Mouse (Mus musculus) embryonic facial prominence, embryonic 13.5 days (tissue): Measurements from ENCODE around the gene Ccr6. TPM values are rescaled to one million over a fixed set of nuclear protein-coding genes. Genes with fewer than 3 reads are reported as not detected.

ENCODE experiments used
- polyA plus RNA-seq: library from polyadenylated mRNA; unstranded; fragments of >200 nt; fragmentation: Nextera tagmentation; extraction: Ambion mirVana; gene quantifications from 2 replicates; pipeline ENCODE4 v1.2.1, GENCODE M21; 2015

Gene Ccr6
- polyA plus RNA-seq, 1 experiment from 2014 or later: not detected

Other genes starting within 250 kb of the Ccr6 start
- gene Gm49673, start 88.3 kb upstream of the Ccr6 start, polyA plus RNA-seq: 0.21 and 0.27 TPM in 2 replicates
- gene Rnaset2a, start 87.9 kb upstream of the Ccr6 start, polyA plus RNA-seq: 21.9 and 24.8 TPM in 2 replicates
- 35.0 and 35.7 TPM in 2 replicates for gene Fgfr1op, start 70.5 kb upstream of the Ccr6 start, polyA plus RNA-seq
- gene Mpc1, start 46.9 kb downstream of the Ccr6 start, polyA plus RNA-seq: 150 and 154 TPM in 2 replicates
- gene Sft2d1, start 75.1 kb downstream of the Ccr6 start, polyA plus RNA-seq: 58.9 and 67.8 TPM in 2 replicates
- 0.45 and 0.52 TPM in 2 replicates for gene Prr18, start 101.4 kb downstream of the Ccr6 start, polyA plus RNA-seq
- 0.81 and 1.4 TPM in 2 replicates for gene T2, start 119.9 kb downstream of the Ccr6 start, polyA plus RNA-seq
- gene T, start 198.4 kb downstream of the Ccr6 start, polyA plus RNA-seq: 0.99 and 1.0 TPM in 2 replicates